Mouse (Mus musculus): ENCODE measurements around the gene Ano5. TPM values are rescaled to one million over a fixed set of nuclear protein-coding genes. Genes with fewer than 3 reads are reported as not detected.
A peak's percentile ranks its signal among the peaks of the same experiment; 100 is the strongest.

Gene Ano5
- 0.13 and 0.16 TPM in 2 replicates for polyA plus RNA-seq (2014; fragmentation: Nextera tagmentation; extraction: Ambion mirVana)

DNA sequence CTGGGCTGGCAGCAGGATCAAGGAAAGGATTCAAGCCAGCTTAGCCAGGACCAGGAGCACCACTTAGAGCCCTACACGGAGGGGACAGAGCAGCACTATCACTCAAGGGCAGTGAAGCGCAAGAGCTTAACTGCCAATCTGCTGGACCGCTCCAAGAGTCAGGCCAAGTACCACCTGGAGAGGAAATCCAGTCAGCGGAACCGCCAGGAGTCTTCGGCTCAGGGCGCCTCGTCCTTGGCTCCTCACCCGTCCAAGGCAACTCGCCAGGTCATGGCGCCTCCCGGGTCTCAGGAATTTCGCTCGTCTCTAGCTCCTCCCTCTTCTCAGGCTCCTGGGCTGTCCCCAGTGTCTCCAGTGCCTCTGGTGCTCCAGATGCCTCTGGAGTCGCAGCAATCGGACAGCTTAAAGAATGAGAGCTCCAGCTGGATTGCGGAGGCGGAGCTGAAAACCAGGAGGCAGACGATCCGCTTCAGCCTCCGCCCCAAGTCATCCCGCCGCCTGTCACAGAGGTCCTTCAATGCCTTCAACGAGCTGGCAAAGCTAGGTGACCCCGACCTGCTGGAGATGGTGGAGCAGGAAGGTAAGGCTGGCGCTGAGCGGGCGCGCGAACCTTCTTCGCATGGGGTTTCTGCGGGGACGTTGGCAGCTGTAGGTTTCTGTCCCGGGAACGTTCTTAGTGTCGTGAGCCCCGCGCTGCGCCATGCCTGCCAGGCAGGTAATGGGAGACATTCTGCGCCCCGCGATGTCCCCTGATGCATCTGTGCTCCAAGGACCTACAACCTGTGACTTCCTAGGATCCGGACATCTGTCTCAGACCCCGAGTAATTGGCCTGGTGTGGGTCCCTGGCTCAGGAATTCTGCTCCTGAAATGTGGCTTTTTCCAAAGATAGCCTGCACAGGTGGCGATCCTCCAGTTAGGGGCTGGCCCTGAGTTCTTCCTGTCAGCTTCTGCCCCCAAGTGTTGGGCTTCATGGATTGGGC is at the start of gene Ano5:
Ano5 (plus strand) TSS at position 359 of the 981 bp plus-strand sequence.
- Histone ChIP-seq H3K9me3 (ENCODE audit: control insufficient read depth, low read length) (no peaks in the 10 kb centered on the region), H3K4me1 (replicated peaks; ENCODE audit: control insufficient read depth, insufficient read depth, low read length) (no peaks in the 10 kb centered on the region), H3K27me3 (ENCODE audit: control insufficient read depth, insufficient read depth, low read length) (peaks cover 2% of the 10 kb centered on the region; the same call in 1 of the 2 replicates), H3K27ac (ENCODE audit: low read depth, low read length) (no peak within 1 kb of the TSS), H3K4me3 (ENCODE audit: low read depth, low read length) (peak within 1 kb of the TSS; percentile 37), H3K4me2 (ENCODE audit: low read depth, low read length, severe bottlenecking) (peak within 1 kb of the TSS; percentile 81), H3K9ac (ENCODE audit: low read length) (peak within 1 kb of the TSS; percentile 39), H3K36me3 (ENCODE audit: control insufficient read depth, insufficient read depth, low read length) (no peaks in the 10 kb centered on the region)
- peak; percentile 86 for ATAC-seq (replicated peaks; ENCODE audit: low FRiP score)
- peak; percentile 64 for DNase-seq (ENCODE audit: low spot score)
- 2% methylated on average over 45 of the region's 45 CpGs for WGBS

DNA sequence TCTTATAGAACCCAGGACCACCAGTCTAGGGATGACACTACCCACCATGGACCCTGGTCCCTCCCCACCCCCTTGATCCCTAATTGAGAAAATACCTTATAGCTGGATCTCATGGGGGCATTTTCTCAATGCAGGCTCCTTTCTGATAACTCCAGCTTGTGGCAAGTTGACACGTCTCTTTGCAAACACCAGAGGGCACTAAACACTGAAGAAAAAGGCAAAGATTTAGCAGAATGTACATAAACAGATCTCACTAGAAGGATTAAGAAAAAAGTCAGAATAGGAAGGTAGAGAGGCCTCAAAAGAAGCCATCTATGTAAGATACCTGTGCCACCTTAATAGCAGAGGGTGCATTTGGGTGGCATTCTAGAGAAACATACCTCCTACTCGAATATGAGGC is 11.4 kb upstream of the Ano5 start:
- ATAC-seq (replicated peaks; ENCODE audit: low FRiP score) (0 out of 2 replicates have a peak, but pooled peaks have one; percentile 27), DNase-seq (ENCODE audit: low spot score) (no peak)
- Histone ChIP-seq H3K4me2 (ENCODE audit: low read depth, low read length, severe bottlenecking) (no peak overlapping the region), H3K27me3 (ENCODE audit: control insufficient read depth, insufficient read depth, low read length) (no peaks in the 10 kb centered on the region), H3K9me3 (ENCODE audit: control insufficient read depth, low read length) (no peaks in the 10 kb centered on the region), H3K27ac (ENCODE audit: low read depth, low read length) (no peak overlapping the region), H3K36me3 (ENCODE audit: control insufficient read depth, insufficient read depth, low read length) (no peaks in the 10 kb centered on the region), H3K4me3 (ENCODE audit: low read depth, low read length) (no peak overlapping the region), H3K4me1 (replicated peaks; ENCODE audit: control insufficient read depth, insufficient read depth, low read length) (no peaks in the 10 kb centered on the region), H3K9ac (ENCODE audit: low read length) (no peak overlapping the region)
- WGBS = 41% methylated on average over 2 of the region's 2 CpGs

DNA sequence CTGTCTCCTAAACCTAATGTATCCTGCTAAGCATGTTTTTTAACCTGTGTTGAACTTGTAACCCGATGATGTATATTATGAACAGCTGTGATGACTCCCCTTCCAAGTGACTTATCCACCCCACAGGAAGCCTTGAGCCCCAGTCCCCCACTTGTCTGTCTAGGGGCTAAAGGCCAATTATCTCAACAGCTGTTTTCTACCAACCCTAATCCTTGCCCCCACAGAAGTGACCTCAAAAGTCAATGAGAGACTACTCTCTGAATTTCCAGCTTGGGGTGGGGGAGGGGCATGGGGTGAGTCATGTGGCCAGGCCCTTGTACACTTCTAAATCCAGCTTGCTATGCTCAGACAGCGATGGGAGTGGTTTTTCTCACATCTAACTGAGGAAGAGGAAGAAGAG is 6.9 kb upstream of the Ano5 start:
- Histone ChIP-seq H3K36me3 (ENCODE audit: control insufficient read depth, insufficient read depth, low read length) (no peaks in the 10 kb centered on the region), H3K4me1 (replicated peaks; ENCODE audit: control insufficient read depth, insufficient read depth, low read length) (no peaks in the 10 kb centered on the region), H3K4me2 (ENCODE audit: low read depth, low read length, severe bottlenecking) (no peak overlapping the region), H3K9me3 (ENCODE audit: control insufficient read depth, low read length) (no peaks in the 10 kb centered on the region), H3K9ac (ENCODE audit: low read length) (no peak overlapping the region), H3K27me3 (ENCODE audit: control insufficient read depth, insufficient read depth, low read length) (no peaks in the 10 kb centered on the region), H3K27ac (ENCODE audit: low read depth, low read length) (no peak overlapping the region), H3K4me3 (ENCODE audit: low read depth, low read length) (no peak overlapping the region)
- no peak for DNase-seq (ENCODE audit: low spot score)
- 56% methylated on average over 2 of the region's 2 CpGs for WGBS
- no peak for ATAC-seq (replicated peaks; ENCODE audit: low FRiP score)

DNA sequence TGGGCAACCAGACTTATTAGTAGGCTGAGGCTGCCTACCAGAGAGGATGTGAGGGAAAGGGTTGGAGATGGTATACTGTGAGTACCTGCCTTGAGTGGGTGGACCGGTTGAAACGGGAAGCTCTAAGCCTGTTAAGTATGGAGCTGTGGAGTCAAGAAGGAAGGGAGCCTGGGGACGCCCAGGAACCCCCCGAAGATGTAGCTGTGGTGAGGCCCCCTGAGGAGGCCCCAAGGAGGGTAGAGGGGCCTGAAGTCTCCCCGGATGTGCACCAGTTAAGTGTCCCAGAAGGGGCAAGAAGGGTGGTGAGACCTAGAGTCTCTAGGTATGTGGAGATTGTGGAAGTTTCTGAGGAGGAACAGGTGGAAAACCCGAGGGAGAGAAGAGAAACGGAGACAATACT is 682 bp upstream of the Ano5 start:
- DNase-seq (ENCODE audit: low spot score) (no peak), ATAC-seq (replicated peaks; ENCODE audit: low FRiP score) (no peak; the same call in 1 of the 2 replicates)
- 83% methylated on average over 7 of the region's 7 CpGs for WGBS
- Histone ChIP-seq H3K4me1 (replicated peaks; ENCODE audit: control insufficient read depth, insufficient read depth, low read length) (no peaks in the 10 kb centered on the region), H3K27me3 (ENCODE audit: control insufficient read depth, insufficient read depth, low read length) (peaks cover 2% of the 10 kb centered on the region; the same call in 1 of the 2 replicates), H3K9me3 (ENCODE audit: control insufficient read depth, low read length) (no peaks in the 10 kb centered on the region), H3K36me3 (ENCODE audit: control insufficient read depth, insufficient read depth, low read length) (no peaks in the 10 kb centered on the region), H3K9ac (ENCODE audit: low read length) (no peak overlapping the region), H3K27ac (ENCODE audit: low read depth, low read length) (no peak overlapping the region), H3K4me2 (ENCODE audit: low read depth, low read length, severe bottlenecking) (no peak overlapping the region), H3K4me3 (ENCODE audit: low read depth, low read length) (no peak overlapping the region)

DNA sequence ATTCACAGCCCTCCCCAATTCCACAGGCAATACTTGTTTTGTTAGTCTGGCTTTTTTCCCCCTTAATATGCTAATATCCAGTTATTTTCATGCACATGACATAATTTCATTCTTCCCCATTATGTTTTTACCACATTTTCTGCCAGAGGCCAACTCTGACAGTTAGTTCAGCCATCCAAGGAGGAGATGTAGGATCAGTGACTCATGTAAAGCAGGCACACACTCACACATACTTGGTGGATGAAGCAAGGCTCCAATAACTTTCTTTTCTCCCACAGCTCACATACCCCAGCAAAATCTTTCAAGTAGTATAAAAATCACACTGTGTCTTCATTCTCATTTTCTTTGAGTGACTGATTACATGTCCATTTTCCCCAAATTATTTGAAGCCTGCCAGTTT is 28.5 kb downstream of the Ano5 start:
- Histone ChIP-seq H3K36me3 (ENCODE audit: control insufficient read depth, insufficient read depth, low read length) (no peaks in the 10 kb centered on the region), H3K27me3 (ENCODE audit: control insufficient read depth, insufficient read depth, low read length) (no peaks in the 10 kb centered on the region), H3K9ac (ENCODE audit: low read length) (no peak overlapping the region), H3K4me1 (replicated peaks; ENCODE audit: control insufficient read depth, insufficient read depth, low read length) (no peaks in the 10 kb centered on the region), H3K4me2 (ENCODE audit: low read depth, low read length, severe bottlenecking) (no peak overlapping the region), H3K4me3 (ENCODE audit: low read depth, low read length) (no peak overlapping the region), H3K27ac (ENCODE audit: low read depth, low read length) (no peak overlapping the region), H3K9me3 (ENCODE audit: control insufficient read depth, low read length) (no peaks in the 10 kb centered on the region)
- no peak for DNase-seq (ENCODE audit: low spot score)
- ATAC-seq (replicated peaks; ENCODE audit: low FRiP score) = no peak

DNA sequence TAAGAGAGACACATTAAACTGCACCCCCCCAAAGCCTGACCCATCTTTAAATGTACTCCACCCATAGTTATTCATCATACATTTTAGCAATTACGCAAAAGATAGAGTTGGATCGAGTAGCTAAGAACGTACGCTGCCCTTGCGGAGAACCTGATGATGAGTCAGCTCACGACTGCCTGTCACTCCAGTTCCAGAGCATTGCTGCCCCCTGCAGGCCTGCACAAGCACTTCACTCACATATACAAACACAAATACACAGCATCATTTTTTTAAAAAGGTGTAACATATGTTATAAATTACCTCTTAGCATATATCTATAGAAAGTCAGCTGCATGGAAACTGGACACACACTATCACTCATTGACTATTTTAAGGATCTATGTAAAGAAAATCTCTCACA is 29.9 kb downstream of the Ano5 start:
- Histone ChIP-seq H3K27me3 (ENCODE audit: control insufficient read depth, insufficient read depth, low read length) (no peaks in the 10 kb centered on the region), H3K36me3 (ENCODE audit: control insufficient read depth, insufficient read depth, low read length) (no peaks in the 10 kb centered on the region), H3K4me1 (replicated peaks; ENCODE audit: control insufficient read depth, insufficient read depth, low read length) (no peaks in the 10 kb centered on the region), H3K27ac (ENCODE audit: low read depth, low read length) (no peak overlapping the region), H3K4me2 (ENCODE audit: low read depth, low read length, severe bottlenecking) (no peak overlapping the region), H3K9ac (ENCODE audit: low read length) (no peak overlapping the region), H3K9me3 (ENCODE audit: control insufficient read depth, low read length) (no peaks in the 10 kb centered on the region), H3K4me3 (ENCODE audit: low read depth, low read length) (no peak overlapping the region)
- DNase-seq (ENCODE audit: low spot score) (peak; percentile 61), ATAC-seq (replicated peaks; ENCODE audit: low FRiP score) (0 out of 2 replicates have a peak, but pooled peaks have one; percentile 24)
- WGBS = 70% methylated on average over 6 of the region's 6 CpGs

DNA sequence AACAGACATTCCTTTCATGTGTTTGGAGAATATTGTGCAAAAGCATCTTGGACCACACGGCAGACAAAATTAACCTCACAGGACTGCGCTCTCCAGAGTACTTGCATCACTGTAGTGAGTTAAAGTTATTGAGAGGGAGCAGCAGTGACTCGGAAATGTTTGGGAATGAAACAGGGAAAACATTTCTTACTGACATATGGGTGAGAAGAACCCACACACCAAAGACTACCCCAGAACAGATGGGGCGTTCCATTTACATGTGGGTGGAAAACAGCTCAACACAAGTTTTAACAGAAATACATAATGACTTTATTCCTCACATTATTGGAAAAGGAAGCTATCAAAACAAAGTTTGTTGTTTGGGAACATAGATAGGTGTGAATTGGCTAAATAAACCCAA is 89.2 kb downstream of the Ano5 start:
- H3K27ac ChIP-seq (ENCODE audit: low read depth, low read length) = no peak overlapping the region
- H3K9me3 ChIP-seq (ENCODE audit: control insufficient read depth, low read length) = no peaks in the 10 kb centered on the region
- DNase-seq (ENCODE audit: low spot score) = no peak
- H3K27me3 ChIP-seq (ENCODE audit: control insufficient read depth, insufficient read depth, low read length) = no peaks in the 10 kb centered on the region
- 84% methylated on average over 4 of the region's 4 CpGs for WGBS
- no peaks in the 10 kb centered on the region for H3K4me1 ChIP-seq (replicated peaks; ENCODE audit: control insufficient read depth, insufficient read depth, low read length)
- no peaks in the 10 kb centered on the region for H3K36me3 ChIP-seq (ENCODE audit: control insufficient read depth, insufficient read depth, low read length)
- no peak for ATAC-seq (replicated peaks; ENCODE audit: low FRiP score)
- no peak overlapping the region for H3K4me3 ChIP-seq (ENCODE audit: low read depth, low read length)
- H3K9ac ChIP-seq (ENCODE audit: low read length) = no peak overlapping the region
- H3K4me2 ChIP-seq (ENCODE audit: low read depth, low read length, severe bottlenecking) = no peak overlapping the region

DNA sequence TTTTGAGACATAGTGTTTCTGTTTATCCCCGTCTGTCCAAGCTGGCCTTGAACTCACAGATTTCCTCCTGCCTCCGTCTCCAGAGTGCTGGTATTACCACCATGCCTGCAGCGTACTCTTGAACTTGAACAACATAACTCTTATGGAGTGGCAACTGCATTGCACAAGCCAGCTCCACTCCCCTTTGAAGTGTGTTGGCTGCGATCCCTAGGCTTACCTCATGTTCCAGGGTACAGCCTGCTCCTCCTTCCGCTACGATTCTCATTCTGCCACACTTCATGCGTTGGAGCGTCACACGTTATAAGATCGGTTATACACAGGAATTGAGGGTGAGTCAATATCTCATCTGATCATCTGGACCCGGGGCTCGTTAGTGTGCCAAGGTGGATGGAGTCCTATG is 92.9 kb downstream of the Ano5 start:
- Histone ChIP-seq H3K36me3 (ENCODE audit: control insufficient read depth, insufficient read depth, low read length) (no peaks in the 10 kb centered on the region), H3K4me3 (ENCODE audit: low read depth, low read length) (no peak overlapping the region), H3K9me3 (ENCODE audit: control insufficient read depth, low read length) (no peaks in the 10 kb centered on the region), H3K27me3 (ENCODE audit: control insufficient read depth, insufficient read depth, low read length) (no peaks in the 10 kb centered on the region), H3K4me1 (replicated peaks; ENCODE audit: control insufficient read depth, insufficient read depth, low read length) (no peaks in the 10 kb centered on the region), H3K4me2 (ENCODE audit: low read depth, low read length, severe bottlenecking) (no peak overlapping the region), H3K9ac (ENCODE audit: low read length) (no peak overlapping the region), H3K27ac (ENCODE audit: low read depth, low read length) (no peak overlapping the region)
- DNase-seq (ENCODE audit: low spot score) (no peak), ATAC-seq (replicated peaks; ENCODE audit: low FRiP score) (no peak)
- 93% methylated on average over 12 of the region's 12 CpGs for WGBS

DNA sequence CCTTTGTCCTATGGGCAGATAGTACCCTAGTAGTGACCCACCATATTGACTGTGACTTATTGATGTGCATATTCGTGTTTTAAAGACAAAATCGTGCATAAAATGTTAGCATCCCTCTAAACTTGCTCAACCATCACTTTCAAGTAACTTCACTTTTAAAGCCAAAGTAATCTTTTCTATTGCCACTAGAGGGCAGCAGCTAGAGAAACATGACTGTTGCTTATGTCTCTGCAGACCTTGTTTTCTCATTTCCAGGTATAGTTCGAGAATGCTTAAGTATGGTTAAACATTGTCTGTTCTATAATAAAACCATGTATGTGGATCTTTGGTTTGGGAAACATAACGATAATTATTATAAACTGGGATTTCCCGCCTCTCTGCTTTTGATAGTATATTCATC is 103.6 kb downstream of the Ano5 start:
- no peaks in the 10 kb centered on the region for H3K4me1 ChIP-seq (replicated peaks; ENCODE audit: control insufficient read depth, insufficient read depth, low read length)
- no peaks in the 10 kb centered on the region for H3K36me3 ChIP-seq (ENCODE audit: control insufficient read depth, insufficient read depth, low read length)
- DNase-seq (ENCODE audit: low spot score) (no peak), ATAC-seq (replicated peaks; ENCODE audit: low FRiP score) (no peak)
- H3K4me3 ChIP-seq (ENCODE audit: low read depth, low read length) = no peak overlapping the region
- 41% methylated on average over 5 of the region's 5 CpGs for WGBS
- H3K27ac ChIP-seq (ENCODE audit: low read depth, low read length) = no peak overlapping the region
- no peaks in the 10 kb centered on the region for H3K27me3 ChIP-seq (ENCODE audit: control insufficient read depth, insufficient read depth, low read length)
- H3K4me2 ChIP-seq (ENCODE audit: low read depth, low read length, severe bottlenecking) = no peak overlapping the region
- no peak overlapping the region for H3K9ac ChIP-seq (ENCODE audit: low read length)
- no peaks in the 10 kb centered on the region for H3K9me3 ChIP-seq (ENCODE audit: control insufficient read depth, low read length)

All from forebrain, embryonic 11.5 days (tissue).